Mouse (Mus musculus) heart, embryonic 11.5 days (tissue): ENCODE data around the gene Gm20388. TPM values are rescaled to one million over a fixed set of nuclear protein-coding genes. Genes with fewer than 3 reads are reported as not detected.

Experiments
- ATAC-seq: fragments of 200-750 bp; cut with Nextera tagmentation; replicated peaks from 2 replicates; pipeline ENCODE4 v1.8.0; 2017; ENCODE audit warnings: moderate library complexity; ENCODE audit not compliant: insufficient number of reproducible peaks, low FRiP score, low TSS enrichment
- H3K27ac ChIP-seq: fragments of 300-500 bp; sonication (generic); 2 replicates; pipeline ENCODE4 v1.5.1; 2014; ENCODE audit warnings: mild to moderate bottlenecking, low read depth, low read length
- H3K27me3 ChIP-seq: fragments of 300-500 bp; sonication (generic); 2 replicates; pipeline ENCODE4 v1.6.1; 2014; ENCODE audit warnings: mild to moderate bottlenecking, low read length, mixed read lengths; ENCODE audit not compliant: control insufficient read depth, insufficient read depth
- H3K36me3 ChIP-seq: fragments of 300-500 bp; sonication (generic); 2 replicates; pipeline ENCODE4 v1.6.1; 2014; ENCODE audit warnings: mild to moderate bottlenecking, low read length, moderate library complexity, mixed read lengths; ENCODE audit not compliant: control insufficient read depth, insufficient read depth
- H3K4me1 ChIP-seq: fragments of 300-500 bp; sonication (generic); 2 replicates; pipeline ENCODE4 v1.6.1; 2014; ENCODE audit warnings: low read length; ENCODE audit not compliant: control insufficient read depth, insufficient read depth
- H3K4me2 ChIP-seq: fragments of 300-500 bp; sonication (generic); 2 replicates; pipeline ENCODE4 v1.6.1; 2014; ENCODE audit warnings: mild to moderate bottlenecking, moderate library complexity
- H3K4me3 ChIP-seq: fragments of 300-500 bp; sonication (generic); 2 replicates; pipeline ENCODE4 v1.5.1; 2014; ENCODE audit warnings: low read depth, low read length
- H3K9ac ChIP-seq: fragments of 300-500 bp; sonication (generic); 2 replicates; pipeline ENCODE4 v1.6.1; 2014; ENCODE audit warnings: mild to moderate bottlenecking, low read depth, low read length, moderate library complexity
- H3K9me3 ChIP-seq: fragments of 300-500 bp; sonication (generic); replicated peaks from 2 replicates; pipeline ENCODE4 v1.6.1; 2016; ENCODE audit warnings: low read length; ENCODE audit not compliant: control insufficient read depth
- whole genome bisulfite sequencing: fragments of 180-500 bp; shearing (Covaris S2); extraction: QIAGEN DNeasy Blood & Tissue Kit; methylation state at CpG from one replicate; pipeline ENCODE4 v1.1.7; 2014; ENCODE audit not compliant: insufficient replicate concordance; 5-methylcytosine and 5-hydroxymethylcytosine counted together
- polyA plus RNA-seq: library from polyadenylated mRNA; unstranded; fragments of >200 nt; fragmentation: Nextera tagmentation; extraction: Ambion mirVana; gene quantifications from 2 replicates; pipeline ENCODE4 v1.2.1, GENCODE M21; 2014

Gm20388 gene
- polyA plus RNA-seq, 1 experiment from 2014 or later = 6.4 TPM

DNA sequence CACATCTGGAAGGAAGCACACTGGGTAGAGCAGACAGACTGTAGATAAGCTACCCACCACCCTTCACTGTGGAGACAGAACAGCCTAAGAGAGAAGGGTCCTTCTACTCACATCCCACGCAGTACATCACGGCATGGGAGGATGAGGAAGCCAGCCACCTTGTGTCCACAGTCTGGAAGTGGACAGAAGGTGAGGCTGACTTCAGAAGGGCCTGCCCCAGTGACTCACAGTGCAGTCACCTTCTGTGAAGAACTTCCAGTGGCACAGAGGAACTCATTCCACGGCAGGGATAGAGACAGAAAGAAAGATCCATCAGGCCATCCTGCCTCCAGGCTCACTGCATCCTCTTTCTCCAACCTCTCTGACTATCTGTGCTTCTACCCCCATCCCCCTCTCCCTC, 4429.1 kb downstream of the Gm20388 start:
- Histone ChIP-seq H3K27me3 (no peaks in the 10 kb centered on the region), H3K4me1 (no peaks in the 10 kb centered on the region), H3K4me2 (no peak overlapping the region), H3K36me3 (peaks cover 18% of the 10 kb centered on the region), H3K9me3 (no peaks in the 10 kb centered on the region), H3K9ac (no peak overlapping the region), H3K27ac (no peak overlapping the region), H3K4me3 (no peak overlapping the region)
- 84% methylated on average over 3 of the region's 3 CpGs for WGBS
- no peak for ATAC-seq

- H3K4me2 ChIP-seq = no peak overlapping the region
- no peaks in the 10 kb centered on the region for H3K9me3 ChIP-seq
- H3K4me1 ChIP-seq = no peaks in the 10 kb centered on the region
- no peak for ATAC-seq
- 0 out of 2 replicates have a peak overlapping the region, but pooled peaks have one; percentile 16 for H3K9ac ChIP-seq
- WGBS = 76% methylated on average over 17 of the region's 17 CpGs
- peaks cover 19% of the 10 kb centered on the region for H3K36me3 ChIP-seq
- no peaks in the 10 kb centered on the region for H3K27me3 ChIP-seq
- H3K27ac ChIP-seq = no peak overlapping the region
- H3K4me3 ChIP-seq = no peak overlapping the region
These were observed 4429.9 kb downstream of the Gm20388 start for GRCm38 (mm10) chr8:124340360-124341068.

- 84% methylated on average over 15 of the region's 15 CpGs for WGBS
These were observed 4432.5 kb downstream of the Gm20388 start for GRCm38 (mm10) chr8:124343151-124343550.

DNA sequence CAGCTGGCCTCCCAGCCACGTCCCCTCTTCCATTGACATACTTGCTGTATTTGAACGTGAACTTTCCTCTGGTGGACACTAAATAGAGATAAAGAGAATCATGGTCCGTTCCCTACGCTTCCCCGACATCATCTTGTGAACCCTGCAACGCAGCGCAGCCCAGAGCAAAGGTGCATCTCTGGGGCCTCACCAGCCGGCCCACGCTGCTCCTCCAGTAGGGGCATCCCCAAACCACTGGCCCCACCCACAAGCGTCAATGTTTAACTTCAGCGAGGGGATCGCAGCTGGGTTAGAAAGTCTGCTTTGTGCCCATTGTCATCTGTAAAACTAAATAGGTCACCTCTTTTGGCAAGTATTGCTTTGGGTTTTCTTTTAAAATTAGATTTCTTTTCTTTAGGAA, 4433.4 kb downstream of the Gm20388 start:
- no peak overlapping the region for H3K9ac ChIP-seq
- H3K4me3 ChIP-seq = no peak overlapping the region
- H3K4me2 ChIP-seq = no peak overlapping the region
- no peaks in the 10 kb centered on the region; the same call in none of the 2 replicates for H3K4me1 ChIP-seq
- ATAC-seq = no peak
- 87% methylated on average over 12 of the region's 12 CpGs for WGBS
- no peak overlapping the region for H3K27ac ChIP-seq
- no peaks in the 10 kb centered on the region for H3K9me3 ChIP-seq
- no peaks in the 10 kb centered on the region for H3K27me3 ChIP-seq
- peaks cover 13% of the 10 kb centered on the region for H3K36me3 ChIP-seq

More at GRCm38 (mm10) chr8:124343151-124343550, 4432.5 kb downstream of the Gm20388 start:
- ATAC-seq = no peak
- no peaks in the 10 kb centered on the region for H3K9me3 ChIP-seq
- no peak overlapping the region for H3K4me3 ChIP-seq
- peaks cover 15% of the 10 kb centered on the region for H3K36me3 ChIP-seq
- H3K27ac ChIP-seq = no peak overlapping the region; the same call in 1 of the 2 replicates
- no peak overlapping the region for H3K9ac ChIP-seq
- H3K27me3 ChIP-seq = no peaks in the 10 kb centered on the region
- no peak overlapping the region for H3K4me2 ChIP-seq
- no peaks in the 10 kb centered on the region; the same call in none of the 2 replicates for H3K4me1 ChIP-seq

DNA sequence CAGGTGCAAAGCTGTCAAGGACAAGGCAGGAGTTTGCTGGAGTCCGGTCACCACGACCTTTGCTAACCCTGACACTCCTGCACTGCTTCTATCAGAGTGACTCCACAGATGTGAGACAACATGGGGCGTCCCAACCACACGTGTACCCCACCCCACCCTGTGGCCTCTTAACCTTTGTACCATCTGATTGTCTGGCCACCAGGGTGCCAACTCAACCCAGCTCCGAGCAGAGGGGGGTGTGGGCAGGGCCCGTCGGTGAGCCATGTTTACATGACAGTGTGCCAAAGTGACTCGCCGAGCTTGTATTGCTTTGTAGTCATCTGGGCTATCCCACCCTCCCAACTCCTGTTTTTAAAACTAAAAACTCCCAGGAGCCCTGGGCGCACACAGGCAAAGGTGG, 4434.5 kb downstream of the Gm20388 start:
- Histone ChIP-seq H3K9ac (no peak overlapping the region), H3K4me1 (no peaks in the 10 kb centered on the region; the same call in none of the 2 replicates), H3K36me3 (peaks cover 10% of the 10 kb centered on the region), H3K27me3 (no peaks in the 10 kb centered on the region), H3K27ac (no peak overlapping the region), H3K4me3 (no peak overlapping the region), H3K4me2 (no peak overlapping the region), H3K9me3 (no peaks in the 10 kb centered on the region)
- no peak for ATAC-seq
- WGBS = 83% methylated on average over 10 of the region's 10 CpGs

GRCm38 (mm10) chr8:124346852-124347523, 4436.3 kb downstream of the Gm20388 start:
- no peaks in the 10 kb centered on the region; the same call in 1 of the 2 replicates for H3K27me3 ChIP-seq
- H3K4me3 ChIP-seq = no peak overlapping the region
- H3K36me3 ChIP-seq = 0 out of 2 replicates have a peak, but pooled peaks cover 3% of the 10 kb centered on the region
- no peak overlapping the region for H3K27ac ChIP-seq
- H3K4me1 ChIP-seq = no peaks in the 10 kb centered on the region; the same call in none of the 2 replicates
- peak overlapping the region; percentile 24 for H3K4me2 ChIP-seq
- ATAC-seq = 0 out of 2 replicates have a peak, but pooled peaks have one; percentile 4
- WGBS = 39% methylated on average over 19 of the region's 19 CpGs
- H3K9ac ChIP-seq = no peak overlapping the region
- H3K9me3 ChIP-seq = no peaks in the 10 kb centered on the region

DNA sequence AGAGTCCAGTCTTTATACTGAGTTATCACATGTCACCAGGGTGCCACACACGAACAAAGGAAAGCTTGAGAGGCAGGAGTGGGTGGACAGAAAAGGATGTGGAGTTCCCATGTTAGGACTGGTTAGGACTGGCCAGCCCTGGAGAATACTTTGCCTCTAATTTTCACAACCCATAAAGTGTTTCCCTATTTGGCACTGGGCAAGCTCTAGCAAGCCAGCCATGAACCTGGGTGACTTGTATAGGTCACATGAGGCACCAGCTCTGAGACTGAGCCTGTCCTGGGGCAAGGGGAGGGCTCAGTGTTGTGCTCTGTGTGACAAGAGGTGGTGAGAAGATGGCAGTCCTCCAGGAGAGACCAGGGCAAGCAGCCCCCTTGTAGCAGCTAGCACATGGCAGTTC, 4437.4 kb downstream of the Gm20388 start:
- Histone ChIP-seq H3K4me2 (no peak overlapping the region), H3K4me3 (no peak overlapping the region), H3K4me1 (no peaks in the 10 kb centered on the region; the same call in none of the 2 replicates), H3K9ac (no peak overlapping the region), H3K9me3 (no peaks in the 10 kb centered on the region), H3K27ac (no peak overlapping the region), H3K36me3 (0 out of 2 replicates have a peak, but pooled peaks cover 3% of the 10 kb centered on the region), H3K27me3 (no peaks in the 10 kb centered on the region; the same call in 1 of the 2 replicates)
- ATAC-seq = no peak
- WGBS = 68% methylated on average over 1 of the region's 1 CpGs

- Histone ChIP-seq H3K4me1 (no peaks in the 10 kb centered on the region; the same call in none of the 2 replicates), H3K27ac (no peak overlapping the region), H3K27me3 (no peaks in the 10 kb centered on the region; the same call in 1 of the 2 replicates), H3K4me3 (no peak overlapping the region), H3K36me3 (0 out of 2 replicates have a peak, but pooled peaks cover 3% of the 10 kb centered on the region), H3K4me2 (no peak overlapping the region), H3K9me3 (no peaks in the 10 kb centered on the region), H3K9ac (no peak overlapping the region)
- 38% methylated on average over 7 of the region's 7 CpGs for WGBS
- ATAC-seq = no peak
These were observed 4439.0 kb downstream of the Gm20388 start for GRCm38 (mm10) chr8:124349663-124350062.
